Mouse (Mus musculus): ENCODE data around the gene Cux2. TPM values are rescaled to one million over a fixed set of nuclear protein-coding genes. Genes with fewer than 3 reads are reported as not detected.
A peak's percentile ranks its signal among the peaks of the same experiment; 100 is the strongest.

The Cux2 gene
- total and polyA plus RNA-seq, 3 experiments = 0.17 TPM; not detected in 2

GRCm38 (mm10) chr5:122015149-122015548 lies 34.8 kb downstream of the Cux2 start:
- no peaks in the 10 kb centered on the region for H3K36me3 ChIP-seq (replicated peaks in 1 of 2; ENCODE audit: control insufficient read depth in 1 of 2, insufficient read depth in 1 of 2, low read length in 1 of 2)
- H3K9me3 ChIP-seq (replicated peaks; ENCODE audit: low read length) = no peaks in the 10 kb centered on the region
- peaks cover 0 to 8% of the 10 kb centered on the region in 2 experiments; a peak in 2 of 4 replicates for H3K4me1 ChIP-seq (ENCODE audit: control insufficient read depth in 1 of 2, insufficient read depth in 2 of 2)
- no peaks in the 10 kb centered on the region for H3K79me2 ChIP-seq (replicated peaks; ENCODE audit: control insufficient read depth, extremely low read depth, insufficient read depth, poor library complexity, severe bottlenecking)
- in situ Hi-C loops (cut with MboI; ENCODE audit: low pct_ligation_motif_present, low pct_unique_long_range_greater_than_20kb, low sequenced_read_pairs) (no loop called here), dilution Hi-C loops (cut with MboI; ENCODE audit: extremely low pct_ligation_motif_present, extremely low pct_unique_long_range_greater_than_20kb, low sequenced_read_pairs) (no loop called here)
- TF ChIP-seq CTCF (conservative IDR thresholded peaks at IDR 0.05 in 1 of 2, IDR thresholded peaks at IDR 0.05 in 1 of 2; ENCODE audit: low read depth in 2 of 2, low read length in 2 of 2) = no peak
- peak; percentile 70 for TF ChIP-seq USF1 (IDR thresholded peaks at IDR 0.05; ENCODE audit: low read depth, low read length)
- TF ChIP-seq JUN (IDR thresholded peaks at IDR 0.05; ENCODE audit: insufficient read depth, low read depth, low read length) = peak; percentile 26; the same call in 1 of the 2 replicates
- peak; percentile 59 for TF ChIP-seq USF2 (conservative IDR thresholded peaks at IDR 0.05; ENCODE audit: low read depth, low read length)
- peak; percentile 55; the same call in 1 of the 2 replicates for TF ChIP-seq MAX (IDR thresholded peaks at IDR 0.05; ENCODE audit: low read length)
- TF ChIP-seq TBP (conservative IDR thresholded peaks at IDR 0.05; ENCODE audit: low read depth, low read length) = no peak
- peak; percentile 90 for TF ChIP-seq BHLHE40 (IDR thresholded peaks at IDR 0.05; ENCODE audit: low read depth, low read length)
- TF ChIP-seq ZKSCAN1 (IDR thresholded peaks at IDR 0.05; ENCODE audit: borderline replicate concordance, low read depth, low read length) = no peak
- TF ChIP-seq IRF4 (IDR thresholded peaks at IDR 0.05; ENCODE audit: low read depth, low read length) = peak; percentile 32; the same call in 1 of the 2 replicates
- H3K4me3 ChIP-seq (replicated peaks in 1 of 3; ENCODE audit: low read depth in 2 of 3, low read length in 2 of 3, poor library complexity in 1 of 3) = no peak overlapping the region
- no peak overlapping the region for H3K9ac ChIP-seq (ENCODE audit: insufficient read depth, low read depth)
- H3K27ac ChIP-seq (ENCODE audit: insufficient read depth, low read depth) = no peak overlapping the region
- DNase-seq (ENCODE audit: extremely low read depth) = peak; percentile 27
- H3K27me3 ChIP-seq (replicated peaks) = peaks cover 93% of the 10 kb centered on the region
- H3K4me2 ChIP-seq (ENCODE audit: insufficient read depth, low read depth, poor library complexity, severe bottlenecking) = peak overlapping the region; percentile 2

DNA sequence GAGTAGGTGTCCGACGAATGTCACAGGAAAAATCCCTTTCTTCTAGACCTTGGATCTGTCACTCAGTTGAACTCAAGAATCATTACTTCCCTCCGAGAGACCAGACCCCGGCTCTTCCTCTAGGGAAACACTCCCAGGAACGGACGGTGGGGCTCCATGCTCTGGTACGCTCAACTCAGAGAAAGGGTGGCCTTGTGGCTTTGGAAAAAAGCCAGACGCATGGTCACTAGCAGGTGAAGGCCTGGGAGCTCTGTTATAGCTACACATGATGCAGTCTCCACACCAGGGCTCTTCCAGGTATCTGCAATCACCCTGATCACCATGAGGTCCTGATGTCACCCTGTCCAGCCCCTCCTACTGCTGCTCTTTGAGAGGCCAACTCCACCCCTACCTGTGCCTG lies 35.2 kb downstream of the Cux2 start:
- no peaks in the 10 kb centered on the region for H3K9me3 ChIP-seq (replicated peaks; ENCODE audit: low read length)
- in situ Hi-C loops (cut with MboI; ENCODE audit: low pct_ligation_motif_present, low pct_unique_long_range_greater_than_20kb, low sequenced_read_pairs) (no loop called here), dilution Hi-C loops (cut with MboI; ENCODE audit: extremely low pct_ligation_motif_present, extremely low pct_unique_long_range_greater_than_20kb, low sequenced_read_pairs) (no loop called here)
- H3K9ac ChIP-seq (ENCODE audit: insufficient read depth, low read depth) = no peak overlapping the region
- no peaks in the 10 kb centered on the region for H3K36me3 ChIP-seq (replicated peaks in 1 of 2; ENCODE audit: control insufficient read depth in 1 of 2, insufficient read depth in 1 of 2, low read length in 1 of 2)
- H3K4me2 ChIP-seq (ENCODE audit: insufficient read depth, low read depth, poor library complexity, severe bottlenecking) = no peak overlapping the region
- no peak overlapping the region for H3K27ac ChIP-seq (ENCODE audit: insufficient read depth, low read depth)
- H3K79me2 ChIP-seq (replicated peaks; ENCODE audit: control insufficient read depth, extremely low read depth, insufficient read depth, poor library complexity, severe bottlenecking) = no peaks in the 10 kb centered on the region
- H3K27me3 ChIP-seq (replicated peaks) = peaks cover 93% of the 10 kb centered on the region
- H3K4me3 ChIP-seq (replicated peaks in 1 of 3; ENCODE audit: low read depth in 2 of 3, low read length in 2 of 3, poor library complexity in 1 of 3) = no peak overlapping the region
- TF ChIP-seq MAZ (IDR thresholded peaks at IDR 0.05; ENCODE audit: low read depth, low read length) (no peak), CHD1 (IDR thresholded peaks at IDR 0.05; ENCODE audit: low read depth, low read length) (no peak), ZMIZ1 (IDR thresholded peaks at IDR 0.05; ENCODE audit: low read depth, low read length) (no peak), POLR2A (IDR thresholded peaks at IDR 0.05; ENCODE audit: low read depth, low read length) (no peak), RCOR1 (conservative IDR thresholded peaks at IDR 0.05; ENCODE audit: low read depth, low read length) (no peak), HCFC1 (IDR thresholded peaks at IDR 0.05; ENCODE audit: low read depth, low read length) (no peak), SMC3 (IDR thresholded peaks at IDR 0.05; ENCODE audit: low read depth, low read length) (no peak), CHD2 (IDR thresholded peaks at IDR 0.05; ENCODE audit: low read length) (no peak), MXI1 (IDR thresholded peaks at IDR 0.05; ENCODE audit: low read depth, low read length) (no peak), USF2 (conservative IDR thresholded peaks at IDR 0.05; ENCODE audit: low read depth, low read length) (no peak)
- H3K4me1 ChIP-seq (ENCODE audit: control insufficient read depth in 1 of 2, insufficient read depth in 2 of 2) = peaks cover 0 to 8% of the 10 kb centered on the region in 2 experiments; a peak in 2 of 4 replicates
- no peak for DNase-seq (ENCODE audit: extremely low read depth)
